Mouse (Mus musculus): ENCODE results near the gene Oma1.

The Oma1 gene

DNA sequence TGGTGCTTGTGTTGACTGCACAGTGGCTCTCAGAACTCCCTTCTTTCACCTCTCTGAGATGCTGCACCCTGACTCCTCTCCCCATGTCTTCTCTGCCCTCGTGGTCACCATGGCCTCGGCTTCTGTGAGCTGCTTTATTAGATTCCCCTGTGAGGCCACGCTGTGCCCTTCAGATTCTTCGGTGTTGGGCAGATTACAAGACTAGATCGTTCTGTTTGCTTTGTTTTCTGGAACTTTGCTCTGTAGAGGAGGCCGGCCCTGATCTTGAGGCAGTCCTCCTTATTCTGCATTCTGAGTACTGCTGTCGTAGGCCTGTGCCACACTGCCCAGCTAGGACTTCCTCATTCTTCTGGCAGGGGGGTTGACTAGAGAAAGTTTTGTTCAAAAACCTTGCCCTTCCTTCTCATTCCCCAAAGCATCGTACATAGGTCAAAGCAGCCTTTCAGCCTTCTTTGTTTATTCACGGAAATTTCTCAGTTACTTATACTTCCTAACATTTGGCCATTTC lies 45.4 kb downstream of the Oma1 start:
- no peak for DNase-seq

DNA sequence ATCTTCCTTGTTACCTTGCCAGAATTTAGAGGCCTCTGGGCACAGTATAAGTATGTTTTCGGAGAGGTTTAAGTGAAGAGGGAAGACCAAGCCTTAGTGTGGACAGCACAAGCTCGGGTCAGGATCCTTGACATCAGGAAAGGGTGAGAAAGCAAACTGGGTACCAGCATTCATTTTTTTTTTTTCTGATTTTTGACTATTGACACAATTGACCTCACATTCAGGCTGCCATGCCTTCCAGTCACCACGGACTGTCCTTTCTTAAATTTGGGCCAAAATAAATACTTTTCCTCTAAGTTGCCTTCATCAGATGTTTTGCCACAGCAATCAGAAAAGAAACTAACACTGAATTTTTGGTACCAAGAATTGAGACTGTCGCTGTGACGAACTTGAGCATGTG lies 68.6 kb downstream of the Oma1 start:
- DNase-seq, result no peak

DNA sequence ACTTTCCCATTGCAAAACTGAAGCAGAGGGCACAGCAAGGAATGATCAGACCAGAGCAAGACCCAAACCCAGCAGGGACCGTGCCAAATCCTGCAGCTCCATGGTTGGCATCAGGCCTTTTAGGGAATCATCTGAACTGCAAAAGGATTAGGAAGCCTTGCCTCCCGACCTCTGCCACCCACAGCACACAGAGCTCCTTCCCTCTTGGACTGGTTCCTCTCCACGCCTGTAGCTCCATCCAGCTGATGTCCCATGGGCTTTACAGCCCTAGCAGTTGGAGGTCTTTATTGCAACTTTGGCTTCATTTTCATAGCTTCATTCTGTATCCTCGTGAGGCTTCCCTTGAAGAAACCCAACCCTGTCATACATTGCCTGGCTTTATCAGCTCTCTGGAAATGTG lies 71.4 kb downstream of the Oma1 start:
- DNase-seq, result no peak

DNA sequence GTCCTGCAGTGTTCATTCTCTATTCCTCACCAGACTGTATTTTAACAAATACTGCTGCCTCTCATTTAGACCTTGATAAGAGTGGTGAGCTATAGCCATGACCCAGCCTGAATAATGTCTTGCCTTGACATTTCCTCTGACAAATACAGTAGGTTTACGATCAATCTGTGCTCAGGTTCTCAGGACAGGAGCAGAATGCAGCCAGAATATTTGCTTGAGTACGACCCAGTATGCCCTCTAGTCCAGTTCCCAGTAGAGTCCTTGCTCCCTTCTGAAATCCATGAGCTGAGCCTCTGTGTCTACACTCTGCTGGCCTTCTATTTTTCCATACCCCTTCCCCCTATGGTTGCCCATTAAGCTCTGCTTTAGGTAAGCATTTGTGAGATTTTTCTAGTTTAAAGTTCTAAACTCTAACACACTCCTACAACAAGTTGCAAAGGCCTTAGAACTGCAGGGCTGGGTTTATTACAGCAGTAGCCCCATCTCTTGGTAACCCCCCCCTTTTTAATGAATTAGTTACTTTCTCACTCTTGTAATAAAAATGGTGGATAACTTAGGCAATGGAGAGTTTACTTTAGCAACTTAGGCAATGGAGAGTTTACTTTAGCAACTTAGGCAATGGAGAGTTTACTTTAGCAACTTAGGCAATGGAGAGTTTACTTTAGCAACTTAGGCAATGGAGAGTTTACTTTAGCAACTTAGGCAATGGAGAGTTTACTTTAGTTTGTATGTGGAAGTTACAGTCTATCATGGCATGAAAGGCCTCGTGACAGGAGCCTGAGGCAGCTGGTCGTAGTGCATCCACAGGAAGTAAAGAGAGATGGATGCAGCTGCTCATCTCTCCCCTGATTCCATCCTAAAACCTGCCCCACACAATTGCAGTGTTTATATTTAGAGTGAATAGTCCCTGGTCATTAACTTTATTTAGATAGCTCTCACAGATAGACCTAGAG lies 72.5 kb downstream of the Oma1 start:
- DNase-seq, result no peak

DNA sequence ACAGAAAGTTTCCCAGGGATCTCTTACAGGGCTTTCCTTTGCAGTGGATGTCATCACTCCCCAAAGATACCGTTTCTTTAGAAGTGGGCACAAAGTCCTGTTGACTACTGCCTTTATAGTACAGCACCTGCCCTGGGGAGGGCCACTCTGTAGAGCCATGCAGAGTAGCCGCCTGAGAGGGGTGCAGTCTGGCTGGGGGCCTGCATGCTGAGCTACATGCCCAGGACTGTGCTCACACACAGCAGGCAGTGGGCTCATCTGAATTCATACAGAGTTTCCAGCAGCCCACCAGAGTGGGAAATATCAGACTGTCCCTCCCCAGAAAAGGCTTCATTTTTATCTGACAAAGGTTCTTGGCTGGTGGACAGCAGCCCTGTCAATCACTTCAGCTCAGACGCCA lies 73.7 kb downstream of the Oma1 start:
- DNase-seq, result no peak

DNA sequence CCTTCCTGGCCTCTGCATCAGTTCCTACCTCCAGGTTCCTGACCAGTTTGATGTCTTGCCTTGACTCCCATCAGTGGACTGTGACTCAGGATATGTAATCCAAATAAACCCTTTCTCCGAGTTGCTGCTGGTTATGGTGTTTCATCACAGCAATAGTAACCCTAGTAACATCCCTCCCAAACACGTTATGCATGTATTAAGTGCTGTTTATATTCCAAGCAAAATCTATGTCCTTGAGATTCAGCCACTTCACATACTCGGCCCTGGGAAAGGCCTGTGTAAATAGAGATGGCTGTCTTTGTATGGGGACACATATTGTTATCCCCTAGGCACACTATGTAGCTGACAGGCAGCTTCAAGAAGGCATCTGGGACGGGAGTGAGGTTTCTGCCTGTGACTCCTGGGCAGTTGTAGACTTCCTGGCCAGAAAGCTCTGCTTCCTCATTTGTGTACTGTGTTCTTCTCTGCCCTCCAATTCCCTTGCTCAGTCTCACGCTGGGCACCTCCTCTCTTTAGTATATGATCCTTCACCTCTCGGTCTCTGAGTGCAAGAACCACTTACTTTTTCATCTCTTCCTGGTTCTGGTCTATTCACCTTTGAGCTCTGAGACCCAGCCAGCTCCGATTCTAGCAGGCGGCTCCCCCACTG lies 75.0 kb downstream of the Oma1 start:
- DNase-seq, result no peak

DNA sequence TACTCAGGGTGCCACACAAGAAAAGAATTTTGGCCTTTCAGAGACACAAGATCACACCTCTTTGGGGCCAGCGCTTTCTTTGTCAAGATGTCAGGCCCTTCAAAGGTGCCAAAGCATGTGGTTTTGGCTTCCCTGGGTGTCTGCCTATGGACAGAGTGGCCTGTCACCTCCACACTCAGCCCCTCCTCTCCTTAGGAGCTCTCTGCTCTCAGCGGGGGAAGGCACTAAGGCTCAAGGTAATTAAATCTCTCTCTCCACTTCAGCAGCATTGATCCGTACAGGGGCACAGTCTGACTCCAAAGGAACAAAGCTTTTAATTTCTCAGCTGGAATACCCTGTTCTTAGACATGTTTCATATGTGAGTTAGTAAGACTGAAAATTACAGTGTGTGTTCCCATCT lies 76.0 kb downstream of the Oma1 start:
- DNase-seq, result no peak

DNA sequence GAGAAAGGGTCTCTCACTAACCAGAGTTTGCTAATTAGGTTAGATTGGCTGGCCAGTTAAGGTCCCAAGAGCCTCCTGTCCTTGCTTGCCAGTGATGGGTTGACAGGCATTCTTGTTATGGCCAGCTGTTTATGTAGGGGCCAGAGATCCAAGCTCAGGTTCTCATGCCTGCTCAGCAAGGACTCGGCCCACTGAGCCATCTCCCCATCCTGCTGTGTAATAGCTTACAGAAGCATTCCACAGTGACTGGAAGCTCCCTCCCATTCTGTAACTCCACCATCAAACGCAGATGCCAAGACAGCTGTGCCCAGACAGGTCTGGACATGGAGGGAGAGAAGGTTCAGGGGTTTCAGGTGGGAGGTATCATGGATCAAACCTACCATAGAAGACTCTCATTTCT lies 76.9 kb downstream of the Oma1 start:
- no peak for DNase-seq

DNA sequence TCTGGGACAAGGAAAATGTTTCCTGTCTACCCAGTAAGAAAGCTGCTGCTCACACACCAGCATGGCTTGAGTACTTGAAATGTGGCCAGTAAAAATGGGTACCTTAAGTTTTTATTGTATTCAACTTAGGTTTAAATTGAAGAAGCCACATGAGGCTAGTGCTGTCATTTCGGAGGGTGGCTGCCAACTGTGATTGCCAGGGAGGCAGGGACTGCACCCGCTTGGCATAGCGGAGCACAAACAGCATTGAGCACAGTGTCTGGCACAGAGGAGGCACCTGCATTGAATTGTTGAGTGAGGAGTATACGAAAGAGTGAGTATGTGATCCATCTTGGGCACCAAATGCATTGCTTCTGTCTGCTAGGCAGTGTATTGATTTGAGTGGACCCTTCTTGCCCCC lies 81.5 kb downstream of the Oma1 start:
- no peak for DNase-seq

DNA sequence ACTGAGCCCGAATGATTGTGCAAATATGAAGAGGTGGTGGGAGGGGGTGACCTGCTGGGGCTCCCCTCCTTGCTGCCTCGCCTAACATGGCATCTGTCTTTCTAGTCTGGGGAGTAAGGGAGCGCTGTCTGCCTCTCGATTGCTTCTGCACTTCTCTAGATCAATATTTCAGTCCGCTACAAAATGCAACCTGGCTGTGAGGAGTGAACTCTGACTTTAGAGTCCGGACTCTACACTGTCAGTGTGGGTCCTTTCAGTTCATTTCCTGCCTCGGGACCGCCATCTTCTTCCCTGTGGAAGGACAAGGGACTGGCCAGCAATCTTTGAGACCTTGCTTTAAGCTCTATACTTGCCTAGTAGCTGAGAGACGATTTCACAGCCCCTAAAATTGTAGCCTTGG lies 82.3 kb downstream of the Oma1 start:
- DNase-seq, result no peak

DNA sequence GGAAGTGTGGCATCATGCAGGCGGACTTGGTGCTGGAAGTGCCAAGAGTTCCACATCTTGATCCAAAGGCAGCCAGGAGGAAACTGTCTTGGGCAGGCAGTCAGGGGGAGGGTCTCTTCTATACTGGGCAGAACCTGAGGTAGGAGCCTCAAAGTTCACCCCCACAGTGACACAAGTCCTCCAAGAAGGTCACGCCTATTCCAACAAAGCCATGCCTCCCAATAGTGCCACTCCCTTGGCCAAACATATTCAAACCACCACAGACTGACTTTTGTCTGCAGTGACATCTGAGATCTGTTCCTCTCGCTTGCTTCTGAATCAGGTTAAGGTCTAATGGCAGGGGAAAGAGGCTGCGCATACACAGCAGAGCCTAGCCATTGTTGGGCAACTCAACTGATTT lies 83.3 kb downstream of the Oma1 start:
- no peak for DNase-seq

DNA sequence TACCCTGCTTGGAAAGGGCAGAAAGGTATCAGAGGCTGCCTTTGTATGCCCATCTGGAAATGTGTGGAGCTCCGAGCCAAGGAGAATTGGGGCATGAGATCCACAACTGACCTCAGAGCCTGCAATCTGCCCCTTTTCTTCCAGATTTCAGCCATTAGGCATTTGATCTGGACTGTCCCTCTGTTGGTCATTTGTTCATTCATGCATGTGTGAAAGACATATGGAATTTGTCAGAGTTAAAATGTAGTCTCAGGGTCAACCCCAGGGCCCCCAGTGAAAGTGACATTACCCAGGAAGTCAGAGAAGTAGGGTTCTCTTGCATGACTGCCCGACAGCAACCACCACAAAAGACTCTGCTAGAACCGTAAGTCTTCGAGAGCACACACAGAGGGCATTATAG lies 89.0 kb downstream of the Oma1 start:
- peak in 1 of 2 experiments; percentile 3 for DNase-seq

DNA sequence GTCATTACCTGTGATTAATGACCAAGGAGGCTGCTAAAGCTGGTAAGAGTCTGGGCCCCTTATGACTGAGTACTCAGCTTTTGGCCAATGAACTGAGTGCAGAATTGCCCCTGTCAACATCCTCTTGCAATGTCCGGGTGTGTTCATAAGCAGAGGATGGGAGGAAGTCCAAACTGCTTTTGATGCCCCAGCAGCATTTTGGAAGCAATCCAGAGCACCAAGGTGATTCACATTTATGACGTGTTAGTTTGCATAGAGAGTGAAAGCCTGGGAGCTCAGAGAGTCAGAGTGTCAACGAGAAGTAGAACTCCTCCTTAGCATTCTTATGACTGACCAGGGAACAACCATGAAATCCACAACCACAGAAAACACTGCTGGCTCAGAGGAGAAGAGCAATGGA lies 91.7 kb downstream of the Oma1 start:
- DNase-seq, result no peak

DNA sequence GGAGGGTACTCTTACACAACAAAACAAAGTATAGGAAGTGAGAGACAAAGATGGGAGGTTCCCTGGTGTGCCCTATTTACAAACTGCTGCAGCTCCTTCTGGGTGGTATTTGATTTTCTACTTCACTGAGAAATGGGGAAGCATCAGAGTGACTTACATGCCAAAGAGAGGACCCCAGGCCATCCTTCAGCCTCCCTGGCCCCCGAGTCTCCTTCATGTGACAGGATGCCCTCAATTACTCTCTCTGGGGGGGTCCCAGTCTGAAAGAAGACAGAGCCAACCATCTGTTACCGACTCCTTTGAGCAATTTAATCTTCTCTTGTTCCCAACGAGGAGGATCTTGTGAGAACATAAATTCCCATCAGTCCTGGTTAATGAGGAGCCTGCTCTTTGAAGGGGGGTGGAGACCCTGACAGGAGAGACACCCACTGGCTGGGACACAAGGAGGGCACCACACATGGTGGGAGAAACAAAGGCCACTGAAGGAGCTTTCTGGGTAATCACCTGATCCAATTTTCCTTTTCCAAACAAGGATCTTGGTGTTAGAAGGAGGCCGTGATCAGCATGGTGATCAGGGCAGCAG lies 96.7 kb downstream of the Oma1 start:
- DNase-seq, result no peak

Data from cerebellum, adult 18-20 months (tissue).